Comparison of ENCODE assay signal across 9 mouse cellular contexts in genomic region chr2:28419898-28420297, GRCm38 (mm10). TPM values are rescaled to one million over a fixed set of nuclear protein-coding genes. Genes with fewer than 3 reads are reported as not detected.
A peak's percentile ranks its signal among the peaks of the same experiment; 100 is the strongest.
DNase-seq lines count a peak whose midpoint lies in the region; ATAC-seq and TF ChIP-seq lines count a peak whose summit lies in the region.
"Had no signal": no experiment of that assay in that cellular context is flagged by ENCODE, and none has a peak within 500 bp of the region (broad histone marks: within the 10 kb centered on the region; RNA-seq: fewer than 3 reads in every experiment).

No protein-coding gene starts in this region.

- no peak overlapping the region for H3K4me3 ChIP-seq in liver, embryonic 14.5 days (ENCODE audit: insufficient read depth in 1 of 2, low read depth in 2 of 2, low read length in 2 of 2)
- H3K4me3 ChIP-seq: hindbrain, embryonic 15.5 days had no signal

- peak; percentile 92 for TF ChIP-seq CTCF in liver, embryonic 14.5 days (IDR thresholded peaks at IDR 0.05; ENCODE audit: low read depth)

- no peaks in the 10 kb centered on the region for H3K9me3 ChIP-seq in liver, embryonic 14.5 days (ENCODE audit: control insufficient read depth, low read length)
- H3K9me3 ChIP-seq: hindbrain, embryonic 15.5 days had no signal

- peak; percentile 67 to 70 for DNase-seq in B cell, adult 2 months
- DNase-seq in WW6 (ENCODE audit: low read depth, low spot score) = peak; percentile 59
- DNase-seq in cerebellum, postnatal 36 days = peak; percentile 96 to 99
- peak; percentile 67 to 77 for DNase-seq in gastrocnemius, adult 8-10 months (ENCODE audit: low spot score in 2 of 2)
- peak; percentile 90 for DNase-seq in kidney, postnatal 14 days
- DNase-seq in liver, embryonic 14.5 days (ENCODE audit: low read depth in 3 of 3, low spot score in 3 of 3) = peak; percentile 28 to 43 (median 39)
- DNase-seq in retina, postnatal 7 days (ENCODE audit: low read depth, low spot score) = peak; percentile 79
- DNase-seq in urinary bladder, postnatal 10 days (ENCODE audit: low spot score) = peak; percentile 71

- H3K36me3 ChIP-seq in liver, embryonic 14.5 days (replicated peaks; ENCODE audit: control insufficient read depth, insufficient read depth, low read depth) = no peaks in the 10 kb centered on the region
- H3K36me3 ChIP-seq: hindbrain, embryonic 15.5 days had no signal

- no peak for TF ChIP-seq EP300 in liver, embryonic 14.5 days (IDR thresholded peaks at IDR 0.05; ENCODE audit: low read depth)

- ATAC-seq in liver, embryonic 14.5 days (ENCODE audit: insufficient read depth) = no peak

- H3K4me1 ChIP-seq in liver, embryonic 14.5 days (replicated peaks; ENCODE audit: control insufficient read depth in 2 of 2, insufficient read depth in 2 of 2, low read length in 1 of 2) = peaks cover 0 to 4% of the 10 kb centered on the region in 2 experiments; a peak in 1 of 4 replicates

- H3K27me3 ChIP-seq in liver, embryonic 14.5 days (ENCODE audit: control insufficient read depth, insufficient read depth, low read length) = no peaks in the 10 kb centered on the region
- H3K27me3 ChIP-seq: hindbrain, embryonic 15.5 days had no signal

- no peak overlapping the region for H3K9ac ChIP-seq in liver, embryonic 14.5 days (replicated peaks)
- H3K9ac ChIP-seq: hindbrain, embryonic 15.5 days had no signal

- WGBS in liver, embryonic 14.5 days (ENCODE audit: insufficient replicate concordance) = 15% methylated on average over 4 of the region's 4 CpGs

- no peak overlapping the region for H3K4me2 ChIP-seq in liver, embryonic 14.5 days (ENCODE audit: low read depth)
- H3K4me2 ChIP-seq: hindbrain, embryonic 15.5 days had no signal

- H3K27ac ChIP-seq in liver, embryonic 14.5 days = no peak overlapping the region
- H3K27ac ChIP-seq: hindbrain, embryonic 15.5 days had no signal

RNA-seq across cellular contexts. Expression of gene Ppp1r26, which starts 26.7 kb away (rescaled TPM):
- total RNA-seq in gastrocnemius, adult 8-10 months (2022) = 1 to 10 TPM; 2.5 to 3.4 (median 3.0) TPM
- polyA plus RNA-seq in liver, embryonic 14.5 days (2012; rRNA removed) = 0.15 and 0.19 TPM in 2 replicates
- 0.04 and 0.11 TPM in 2 replicates for polyA plus RNA-seq in liver, embryonic 14.5 days (2014; fragmentation: Nextera tagmentation; extraction: Ambion mirVana)

RNA-seq across cellular contexts. Expression of gene 1700007K13Rik, which starts 46.2 kb away (rescaled TPM):
- total RNA-seq in gastrocnemius, adult 8-10 months (2022) = not detected
- not detected in 2 replicates for polyA plus RNA-seq in liver, embryonic 14.5 days (2012; rRNA removed)
- 0.24 TPM in 1 of 2 replicates, not detected in the other for polyA plus RNA-seq in liver, embryonic 14.5 days (2014; fragmentation: Nextera tagmentation; extraction: Ambion mirVana)

RNA-seq across cellular contexts. Expression of gene Mrps2, which starts 48.0 kb away (rescaled TPM):
- total RNA-seq in gastrocnemius, adult 8-10 months (2022) = 10 to 100 TPM; 22.3 to 24.7 (median 23.9) TPM
- 19.8 and 20.2 TPM in 2 replicates for polyA plus RNA-seq in liver, embryonic 14.5 days (2012; rRNA removed)
- polyA plus RNA-seq in liver, embryonic 14.5 days (2014; fragmentation: Nextera tagmentation; extraction: Ambion mirVana) = 21.4 and 24.6 TPM in 2 replicates

Comparison
In these comparisons a context has a peak if more than half of its experiments do, and no peak if none do; other contexts are left out.
1. DNase-seq: peak in every context shown above with its lines; median percentile 98 in cerebellum, postnatal 36 days; 90 in kidney, postnatal 14 days; 79 in retina, postnatal 7 days; 72 in gastrocnemius, adult 8-10 months; 71 in urinary bladder, postnatal 10 days; 68 in B cell, adult 2 months; 59 in WW6; 39 in liver, embryonic 14.5 days.